Comparison of ENCODE assay signal across 12 mouse cellular contexts in genomic region chr4:59336846-59337532, GRCm38 (mm10).
DNase-seq lines count a peak whose midpoint lies in the region; ATAC-seq and TF ChIP-seq lines count a peak whose summit lies in the region.
"Had no signal": no experiment of that assay in that cellular context is flagged by ENCODE, and none has a peak within 500 bp of the region (broad histone marks: within the 10 kb centered on the region; RNA-seq: fewer than 3 reads in every experiment).

No protein-coding gene starts in this region.

- no peak overlapping the region for H3K27ac ChIP-seq in embryonic facial prominence, embryonic 13.5 days
- no peak overlapping the region for H3K27ac ChIP-seq in embryonic facial prominence, embryonic 10.5 days (replicated peaks)
- peak overlapping the region; percentile 45 for H3K27ac ChIP-seq in kidney, embryonic 15.5 days
- peak overlapping the region; percentile 65 for H3K27ac ChIP-seq in thymus, adult 2 months (ENCODE audit: control insufficient read depth, insufficient read depth, low read length)
- peak overlapping the region; percentile 4; the same call in 1 of the 2 replicates for H3K27ac ChIP-seq in small intestine, adult 2 months (ENCODE audit: insufficient read depth, low read depth, low read length)
- no peak overlapping the region for H3K27ac ChIP-seq in hindbrain, embryonic 16.5 days (ENCODE audit: low read depth, low read length)
- H3K27ac ChIP-seq: heart, adult 2 months had no signal

- DNase-seq in embryonic facial prominence, embryonic 10.5 days (ENCODE audit: low spot score), result no peak
- no peak for DNase-seq in kidney, postnatal 36 days
- DNase-seq in thymus, adult 2 months, result no peak
- DNase-seq in thymus, adult 18-20 months, result no peak
- DNase-seq: adrenal gland, postnatal 25 days; kidney, postnatal 14 days had no signal

- no peak for TF ChIP-seq CTCF in thymus, adult 2 months (IDR thresholded peaks at IDR 0.05; ENCODE audit: borderline replicate concordance, control insufficient read depth, extremely low read depth, insufficient read depth, low read length, poor library complexity)
- no peak for TF ChIP-seq CTCF in small intestine, adult 2 months (IDR thresholded peaks at IDR 0.05; ENCODE audit: extremely low read depth, insufficient read length, insufficient replicate concordance, low read depth, low read length)

- WGBS in embryonic facial prominence, embryonic 13.5 days, result 91% methylated on average over 11 of the region's 11 CpGs
- WGBS in embryonic facial prominence, embryonic 10.5 days, result 91% methylated on average over 11 of the region's 11 CpGs
- WGBS in kidney, embryonic 15.5 days, result 82% methylated on average over 11 of the region's 11 CpGs
- 89% methylated on average over 11 of the region's 11 CpGs for WGBS in thymus, adult 2 months
- 94% methylated on average over 11 of the region's 11 CpGs for WGBS in small intestine, adult 2 months
- WGBS in hindbrain, embryonic 16.5 days, result 89% methylated on average over 11 of the region's 11 CpGs

- H3K9ac ChIP-seq in embryonic facial prominence, embryonic 13.5 days, result 0 out of 2 replicates have a peak overlapping the region, but pooled peaks have one; percentile 11
- H3K9ac ChIP-seq in kidney, embryonic 15.5 days, result no peak overlapping the region
- no peak overlapping the region for H3K9ac ChIP-seq in hindbrain, embryonic 16.5 days (ENCODE audit: low read depth, low read length)

- H3K36me3 ChIP-seq in embryonic facial prominence, embryonic 13.5 days, result no peaks in the 10 kb centered on the region
- no peaks in the 10 kb centered on the region for H3K36me3 ChIP-seq in embryonic facial prominence, embryonic 10.5 days (replicated peaks)
- H3K36me3 ChIP-seq in kidney, embryonic 15.5 days, result no peaks in the 10 kb centered on the region
- no peaks in the 10 kb centered on the region for H3K36me3 ChIP-seq in thymus, adult 2 months (ENCODE audit: control insufficient read depth, insufficient read depth, low read length)
- H3K36me3 ChIP-seq in small intestine, adult 2 months (ENCODE audit: control insufficient read depth, insufficient read depth, low read length), result no peaks in the 10 kb centered on the region
- no peaks in the 10 kb centered on the region for H3K36me3 ChIP-seq in hindbrain, embryonic 16.5 days (ENCODE audit: control insufficient read depth, insufficient read depth, low read length)

- no peak overlapping the region for H3K4me2 ChIP-seq in embryonic facial prominence, embryonic 13.5 days
- no peak overlapping the region for H3K4me2 ChIP-seq in kidney, embryonic 15.5 days
- H3K4me2 ChIP-seq in hindbrain, embryonic 16.5 days (ENCODE audit: low read length), result no peak overlapping the region

- H3K27me3 ChIP-seq in embryonic facial prominence, embryonic 13.5 days, result no peaks in the 10 kb centered on the region
- H3K27me3 ChIP-seq in embryonic facial prominence, embryonic 10.5 days (replicated peaks; ENCODE audit: low read depth, poor library complexity, severe bottlenecking), result no peaks in the 10 kb centered on the region
- no peaks in the 10 kb centered on the region for H3K27me3 ChIP-seq in kidney, embryonic 15.5 days
- H3K27me3 ChIP-seq in thymus, adult 2 months (ENCODE audit: control insufficient read depth, insufficient read depth, low read length), result no peaks in the 10 kb centered on the region
- no peaks in the 10 kb centered on the region for H3K27me3 ChIP-seq in small intestine, adult 2 months (ENCODE audit: control insufficient read depth, insufficient read depth, low read length)
- H3K27me3 ChIP-seq in hindbrain, embryonic 16.5 days (replicated peaks; ENCODE audit: control insufficient read depth, insufficient read depth, low read length), result no peaks in the 10 kb centered on the region

- peaks cover 27% of the 10 kb centered on the region for H3K4me1 ChIP-seq in embryonic facial prominence, embryonic 13.5 days
- peaks cover 3% of the 10 kb centered on the region for H3K4me1 ChIP-seq in embryonic facial prominence, embryonic 10.5 days
- H3K4me1 ChIP-seq in kidney, embryonic 15.5 days, result peaks cover 20% of the 10 kb centered on the region
- peaks cover 60% of the 10 kb centered on the region for H3K4me1 ChIP-seq in thymus, adult 2 months (replicated peaks; ENCODE audit: control insufficient read depth, insufficient read depth, low read length)
- peaks cover 7% of the 10 kb centered on the region; the same call in 1 of the 2 replicates for H3K4me1 ChIP-seq in small intestine, adult 2 months (ENCODE audit: control insufficient read depth, insufficient read depth, insufficient read length, low read length)
- H3K4me1 ChIP-seq in hindbrain, embryonic 16.5 days (ENCODE audit: control insufficient read depth, insufficient read depth, low read depth, low read length), result peaks cover 5% of the 10 kb centered on the region

- ATAC-seq in embryonic facial prominence, embryonic 13.5 days (ENCODE audit: insufficient number of reproducible peaks, insufficient read depth, low FRiP score, low TSS enrichment, low read depth), result no peak
- no peak for ATAC-seq in kidney, embryonic 15.5 days (replicated peaks; ENCODE audit: low FRiP score)
- ATAC-seq in hindbrain, embryonic 16.5 days, result no peak

- H3K9me3 ChIP-seq in embryonic facial prominence, embryonic 13.5 days, result no peaks in the 10 kb centered on the region
- no peaks in the 10 kb centered on the region for H3K9me3 ChIP-seq in embryonic facial prominence, embryonic 10.5 days
- no peaks in the 10 kb centered on the region for H3K9me3 ChIP-seq in kidney, embryonic 15.5 days (replicated peaks)
- H3K9me3 ChIP-seq in hindbrain, embryonic 16.5 days (ENCODE audit: control insufficient read depth, low read length), result no peaks in the 10 kb centered on the region
- H3K9me3 ChIP-seq: G1E had no signal

- no peak for TF ChIP-seq POLR2A in thymus, adult 2 months (IDR thresholded peaks at IDR 0.05; ENCODE audit: control insufficient read depth, extremely low read depth, insufficient read depth, low read length, poor library complexity)
- no peak for TF ChIP-seq POLR2A in small intestine, adult 2 months (IDR thresholded peaks at IDR 0.05; ENCODE audit: low read depth, low read length)

- no peak overlapping the region for H3K4me3 ChIP-seq in embryonic facial prominence, embryonic 13.5 days
- H3K4me3 ChIP-seq in embryonic facial prominence, embryonic 10.5 days, result no peak overlapping the region
- no peak overlapping the region for H3K4me3 ChIP-seq in kidney, embryonic 15.5 days (replicated peaks)
- H3K4me3 ChIP-seq in thymus, adult 2 months (ENCODE audit: control insufficient read depth, insufficient read depth, low read length), result no peak overlapping the region
- no peak overlapping the region for H3K4me3 ChIP-seq in small intestine, adult 2 months (ENCODE audit: low read depth, low read length)
- H3K4me3 ChIP-seq in hindbrain, embryonic 16.5 days (ENCODE audit: low read length), result no peak overlapping the region
- H3K4me3 ChIP-seq: heart, adult 2 months had no signal

Comparison
In these comparisons a context has a peak if more than half of its experiments do, and no peak if none do; other contexts are left out.
1. H3K27ac ChIP-seq: peak in kidney, embryonic 15.5 days (single experiment), thymus, adult 2 months (single experiment) and small intestine, adult 2 months (single experiment); none in embryonic facial prominence, embryonic 13.5 days (single experiment), embryonic facial prominence, embryonic 10.5 days (single experiment) and hindbrain, embryonic 16.5 days (single experiment).